Mouse (Mus musculus) gastrocnemius, postnatal 10 days (tissue): ENCODE measurements around the gene Plcg2. TPM values are rescaled to one million over a fixed set of nuclear protein-coding genes. Genes with fewer than 3 reads are reported as not detected.

Source experiments
- DNase-seq: peaks from one replicate; pipeline ENCODE4 v3.0.0; 2021; ENCODE audit warnings: mixed read lengths
- long read RNA-seq, 2 experiments: library from polyadenylated mRNA; stranded (forward); transcript quantifications; one replicate each; pipeline ENCODE4 v2.0.0; 2021
- total RNA-seq, 2 experiments: library from RNA; stranded (reverse); gene quantifications; 2 replicates each; pipeline ENCODE4 v1.2.3; 2021

Plcg2 gene
- 1 to 10 TPM; 1.0 to 2.6 TPM for total RNA-seq
- long read RNA-seq, experiment 1, full-length matches to known transcripts: 5 of 6 reads
- long read RNA-seq, experiment 1, partial matches to known transcripts: 0 of 6 reads
- long read RNA-seq, experiment 1, other reads (novel, unspliced or antisense): 1 of 6 reads
- long read RNA-seq, experiment 2, partial matches to known transcripts: 1 of 1 reads
- long read RNA-seq, experiment 2, other reads (novel, unspliced or antisense): 0 of 1 reads

- peak; percentile 39 for DNase-seq
These were observed at the start of gene Plcg2 for GRCm38 (mm10) chr8:117498179-117498914. Gene Plcg2 (plus strand): TSS chr8:117498291.

- no peak for DNase-seq
These were observed 47.0 kb upstream of the Plcg2 start for GRCm38 (mm10) chr8:117451072-117451471.

GRCm38 (mm10) chr8:117453974-117454373 is 44.1 kb upstream of the Plcg2 start:
- DNase-seq: no peak

GRCm38 (mm10) chr8:117454516-117455116 is 43.5 kb upstream of the Plcg2 start:
- DNase-seq: no peak

- no peak for DNase-seq
These were observed 42.4 kb upstream of the Plcg2 start for GRCm38 (mm10) chr8:117455701-117456100.

GRCm38 (mm10) chr8:117458440-117458839 is 39.7 kb upstream of the Plcg2 start:
- DNase-seq: no peak

- DNase-seq: no peak
These were observed 35.3 kb upstream of the Plcg2 start for GRCm38 (mm10) chr8:117462701-117463284.

- peak; percentile 29 for DNase-seq
These were observed 33.6 kb upstream of the Plcg2 start for GRCm38 (mm10) chr8:117464525-117464924.

GRCm38 (mm10) chr8:117465250-117465649 is 32.8 kb upstream of the Plcg2 start:
- DNase-seq: peak; percentile 47

- DNase-seq: no peak
These were observed 30.6 kb upstream of the Plcg2 start for GRCm38 (mm10) chr8:117467466-117467865.

GRCm38 (mm10) chr8:117469431-117470341 is 28.4 kb upstream of the Plcg2 start:
- DNase-seq: no peak

GRCm38 (mm10) chr8:117470342-117470781 is 27.7 kb upstream of the Plcg2 start:
- peak; percentile 63 for DNase-seq

- DNase-seq: peak; percentile 82
These were observed 26.9 kb upstream of the Plcg2 start for GRCm38 (mm10) chr8:117471174-117471573.

GRCm38 (mm10) chr8:117471655-117472054 is 26.4 kb upstream of the Plcg2 start:
- DNase-seq: no peak

GRCm38 (mm10) chr8:117472332-117472731 is 25.8 kb upstream of the Plcg2 start:
- DNase-seq: no peak

GRCm38 (mm10) chr8:117474944-117475343 is 23.1 kb upstream of the Plcg2 start:
- DNase-seq: peak; percentile 96

- DNase-seq: no peak
These were observed 22.3 kb upstream of the Plcg2 start for GRCm38 (mm10) chr8:117475819-117476218.

GRCm38 (mm10) chr8:117478082-117478481 is 20.0 kb upstream of the Plcg2 start:
- no peak for DNase-seq

GRCm38 (mm10) chr8:117479996-117480395 is 18.1 kb upstream of the Plcg2 start:
- DNase-seq: no peak

GRCm38 (mm10) chr8:117480516-117480915 is 17.6 kb upstream of the Plcg2 start:
- no peak for DNase-seq

GRCm38 (mm10) chr8:117481830-117482229 is 16.3 kb upstream of the Plcg2 start:
- no peak for DNase-seq

- DNase-seq: no peak
These were observed 13.4 kb upstream of the Plcg2 start for GRCm38 (mm10) chr8:117484731-117485130.
